Mouse (Mus musculus) CH12.LX (cell line): ENCODE results near the gene Fgfr2. TPM values are rescaled to one million over a fixed set of nuclear protein-coding genes. Genes with fewer than 3 reads are reported as not detected.

Source experiments
- DNase-seq: peaks from one replicate; pipeline ENCODE4 v3.0.0-alpha.2; 2013; ENCODE audit errors: extremely low read depth
- H3K27ac ChIP-seq: 2 replicates; pipeline ENCODE4 v1.5.1; 2012; ENCODE audit warnings: low read depth, mild to moderate bottlenecking, control low read depth, moderate library complexity; ENCODE audit not compliant: insufficient read depth
- H3K27me3 ChIP-seq: replicated peaks from 2 replicates; pipeline ENCODE3; 2012; ENCODE audit warnings: inconsistent platforms
- H3K36me3 ChIP-seq, 2 experiments: replicated peaks in 1 of 2; 2 replicates each; pipeline versions ENCODE3 to v1.6.1; 2012; ENCODE audit warnings: inconsistent platforms in 1 of 2, low read length in 1 of 2, mild to moderate bottlenecking in 1 of 2, mixed read lengths in 1 of 2, moderate library complexity in 1 of 2; ENCODE audit not compliant: control insufficient read depth in 1 of 2, insufficient read depth in 1 of 2
- H3K4me1 ChIP-seq, 2 experiments: 2 replicates each; pipeline ENCODE4 v1.6.1; 2012; ENCODE audit warnings: inconsistent platforms in 1 of 2, moderate library complexity in 1 of 2; ENCODE audit not compliant: insufficient read depth in 2 of 2, control insufficient read depth in 1 of 2
- H3K4me2 ChIP-seq: 2 replicates; pipeline ENCODE4 v1.6.1; 2012; ENCODE audit warnings: low read depth, mild to moderate bottlenecking, control low read depth; ENCODE audit not compliant: poor library complexity, insufficient read depth, severe bottlenecking
- H3K4me3 ChIP-seq, 3 experiments: fragments of 150-350 bp in 1 of 3; sonication (generic) in 1 of 3; replicated peaks in 1 of 3; 2 replicates each; pipeline versions ENCODE3 to v1.5.1; 2011 to 2012; ENCODE audit warnings: low read depth in 2 of 3, low read length in 2 of 3, mild to moderate bottlenecking in 2 of 3, moderate library complexity in 2 of 3, control low read depth in 1 of 3, improper control_type of control experiment in 1 of 3, inconsistent platforms in 1 of 3, mixed read lengths in 1 of 3; ENCODE audit not compliant: poor library complexity in 1 of 3
- H3K79me2 ChIP-seq: replicated peaks from 2 replicates; pipeline ENCODE4 v1.6.1; 2012; ENCODE audit warnings: mild to moderate bottlenecking, moderate library complexity; ENCODE audit not compliant: control insufficient read depth, poor library complexity, insufficient read depth, severe bottlenecking; ENCODE audit errors: extremely low read depth
- H3K9ac ChIP-seq: 2 replicates; pipeline ENCODE4 v1.6.1; 2012; ENCODE audit warnings: low read depth, mild to moderate bottlenecking, control low read depth, moderate library complexity; ENCODE audit not compliant: insufficient read depth
- H3K9me3 ChIP-seq: replicated peaks from 2 replicates; pipeline ENCODE3; 2012; ENCODE audit warnings: low read length, inconsistent platforms, mixed read lengths
- BHLHE40 ChIP-seq: IDR thresholded peaks from 2 replicates; pipeline ENCODE4 v1.6.1; 2011; ENCODE audit warnings: mild to moderate bottlenecking, low read depth, low read length, improper control_type of control experiment
- E2F4 ChIP-seq: IDR thresholded peaks from 2 replicates; pipeline ENCODE4 v1.6.1; 2011; ENCODE audit warnings: low read depth, low read length, improper control_type of control experiment; ENCODE audit not compliant: insufficient replicate concordance
- IRF4 ChIP-seq: IDR thresholded peaks from 2 replicates; pipeline ENCODE4 v1.6.1; 2014; ENCODE audit warnings: low read depth, mild to moderate bottlenecking, inconsistent platforms, low read length, improper control_type of control experiment
- JUN ChIP-seq: IDR thresholded peaks from 2 replicates; pipeline ENCODE4 v1.6.1; 2011; ENCODE audit warnings: low read depth, mild to moderate bottlenecking, low read length, improper control_type of control experiment, moderate library complexity; ENCODE audit not compliant: insufficient read depth
- KAT2A ChIP-seq: IDR thresholded peaks from 2 replicates; pipeline ENCODE4 v1.6.1; 2012; ENCODE audit warnings: low read length, improper control_type of control experiment, inconsistent platforms; ENCODE audit not compliant: insufficient replicate concordance
- MAX ChIP-seq: IDR thresholded peaks from 2 replicates; pipeline ENCODE4 v1.6.1; 2011; ENCODE audit warnings: low read length, improper control_type of control experiment
- MAZ ChIP-seq: IDR thresholded peaks from 2 replicates; pipeline ENCODE4 v1.6.1; 2012; ENCODE audit warnings: low read depth, mild to moderate bottlenecking, inconsistent platforms, low read length, improper control_type of control experiment, moderate library complexity
- MEF2A ChIP-seq: IDR thresholded peaks from 2 replicates; pipeline ENCODE4 v1.6.1; 2014; ENCODE audit warnings: low read depth, mild to moderate bottlenecking, inconsistent platforms, low read length, improper control_type of control experiment, borderline replicate concordance
- MYC ChIP-seq: IDR thresholded peaks from 2 replicates; pipeline ENCODE4 v1.6.1; 2011; ENCODE audit warnings: low read depth, mild to moderate bottlenecking, improper control_type of control experiment, low read length
- NELFE ChIP-seq: IDR thresholded peaks from 2 replicates; pipeline ENCODE4 v1.6.1; 2011; ENCODE audit warnings: low read depth, low read length, improper control_type of control experiment
- PAX5 ChIP-seq: IDR thresholded peaks from 2 replicates; pipeline ENCODE4 v1.6.1; 2012; ENCODE audit warnings: low read length, inconsistent platforms, mixed read lengths
- POLR2A ChIP-seq: IDR thresholded peaks from 2 replicates; pipeline ENCODE4 v1.6.1; 2011; ENCODE audit warnings: low read depth, mild to moderate bottlenecking, improper control_type of control experiment, low read length
- POLR2AphosphoS2 ChIP-seq: IDR thresholded peaks from 2 replicates; pipeline ENCODE4 v1.6.1; 2011; ENCODE audit warnings: low read depth, low read length, improper control_type of control experiment
- RCOR1 ChIP-seq: conservative IDR thresholded peaks from 2 replicates; pipeline ENCODE4 v1.6.1; 2012; ENCODE audit warnings: low read depth, mild to moderate bottlenecking, inconsistent platforms, low read length, improper control_type of control experiment
- SIN3A ChIP-seq: IDR thresholded peaks from 2 replicates; pipeline ENCODE4 v1.6.1; 2012; ENCODE audit warnings: low read length, improper control_type of control experiment, inconsistent platforms
- SMC3 ChIP-seq: IDR thresholded peaks from 2 replicates; pipeline ENCODE4 v1.6.1; 2011; ENCODE audit warnings: low read depth, low read length, improper control_type of control experiment
- TBP ChIP-seq: conservative IDR thresholded peaks from 2 replicates; pipeline ENCODE4 v1.6.1; 2011; ENCODE audit warnings: low read depth, low read length, improper control_type of control experiment
- TCF12 ChIP-seq: IDR thresholded peaks from 2 replicates; pipeline ENCODE4 v1.6.1; 2014; ENCODE audit warnings: low read depth, mild to moderate bottlenecking, inconsistent platforms, low read length, improper control_type of control experiment
- UBTF ChIP-seq: IDR thresholded peaks from 2 replicates; pipeline ENCODE4 v1.6.1; 2012; ENCODE audit warnings: low read depth, mild to moderate bottlenecking, inconsistent platforms, low read length, improper control_type of control experiment, moderate library complexity
- USF2 ChIP-seq: conservative IDR thresholded peaks from 2 replicates; pipeline ENCODE4 v1.6.1; 2011; ENCODE audit warnings: low read depth, low read length, improper control_type of control experiment
- ZC3H11A ChIP-seq: IDR thresholded peaks from 2 replicates; pipeline ENCODE4 v1.6.1; 2012; ENCODE audit warnings: low read depth, mild to moderate bottlenecking, inconsistent platforms, low read length, improper control_type of control experiment
- ZKSCAN1 ChIP-seq: IDR thresholded peaks from 2 replicates; pipeline ENCODE4 v1.6.1; 2012; ENCODE audit warnings: low read depth, inconsistent platforms, low read length, improper control_type of control experiment, borderline replicate concordance
- dilution Hi-C: fragments of 300-500 bp; cut with MboI; formaldehyde crosslinking; loops from 2 replicates; pipeline ENCODE4 v1.14.3; 2020; ENCODE audit warnings: low sequenced_read_pairs; ENCODE audit not compliant: extremely low pct_unique_long_range_greater_than_20kb, extremely low pct_ligation_motif_present
- in situ Hi-C: fragments of 300-500 bp; cut with MboI; formaldehyde crosslinking; loops from 3 replicates; pipeline ENCODE4 v1.14.3; 2019; ENCODE audit warnings: low sequenced_read_pairs, low pct_ligation_motif_present, low pct_unique_long_range_greater_than_20kb, mixed read lengths
- polyA plus RNA-seq: library from polyadenylated mRNA; unstranded; fragments of >175 nt; gene quantifications from 2 replicates; pipeline ENCODE4 v1.2.1, GENCODE M21; 2012; ENCODE audit warnings: low read depth; ENCODE audit not compliant: insufficient read length
- total RNA-seq, 2 experiments: library from RNA; depleted of rRNA; stranded (reverse); fragments of 300-350 nt in 1 of 2; fragments of >200 nt in 1 of 2; gene quantifications; 2 replicates each; pipeline ENCODE4 v1.2.3; 2012 to 2014

The Fgfr2 gene
- total and polyA plus RNA-seq, 3 experiments, result not detected

- Histone ChIP-seq H3K9ac (no peak overlapping the region), H3K27me3 (no peaks in the 10 kb centered on the region), H3K4me2 (no peak overlapping the region), H3K4me3 (no peak overlapping the region), H3K27ac (no peak overlapping the region), H3K9me3 (no peaks in the 10 kb centered on the region)
- DNase-seq, result no peak
- in situ Hi-C loops (no loop called here), dilution Hi-C loops (no loop called here)
- no peak for TF ChIP-seq MAZ
- no peak for TF ChIP-seq SIN3A
- no peak for TF ChIP-seq TCF12
- no peak for TF ChIP-seq E2F4
- no peak for TF ChIP-seq KAT2A
- no peak for TF ChIP-seq ZC3H11A
- no peak for TF ChIP-seq POLR2AphosphoS2
- TF ChIP-seq BHLHE40, result no peak
- TF ChIP-seq NELFE, result no peak
- no peak for TF ChIP-seq UBTF
- TF ChIP-seq USF2, result no peak
- TF ChIP-seq PAX5, result no peak
- TF ChIP-seq JUN, result no peak
- no peak for TF ChIP-seq ZKSCAN1
- no peak for TF ChIP-seq RCOR1
- no peak for TF ChIP-seq MAX
- no peak for TF ChIP-seq SMC3
- no peak for TF ChIP-seq TBP
- TF ChIP-seq IRF4, result no peak
- TF ChIP-seq, all 38 proteins: peak for 0
- no peaks in the 10 kb centered on the region for H3K79me2 ChIP-seq
- H3K36me3 ChIP-seq, result peaks cover 0 to 4% of the 10 kb centered on the region in 2 experiments
- no peaks in the 10 kb centered on the region for H3K4me1 ChIP-seq
These were observed 2687.4 kb downstream of the Fgfr2 start for GRCm38 (mm10) chr7:130435776-130436175.

DNA sequence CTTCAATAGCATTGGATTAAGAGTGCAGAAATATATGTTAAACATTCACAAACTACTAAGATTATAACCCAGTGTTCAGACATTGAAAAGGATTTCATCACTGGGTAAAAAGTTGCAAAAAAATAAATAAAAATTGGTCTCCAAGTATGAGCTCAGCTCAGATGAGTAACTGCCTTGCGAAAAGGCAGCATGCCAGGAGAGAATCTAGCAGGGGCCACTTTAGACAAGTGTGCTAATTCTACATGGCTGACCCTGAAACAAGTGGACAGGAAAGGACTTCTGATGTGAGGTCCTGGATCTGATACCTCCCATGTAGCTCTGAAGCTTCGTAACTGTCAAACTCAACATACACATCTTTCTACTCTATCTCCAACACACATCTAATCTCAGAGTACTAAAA lies 2691.0 kb downstream of the Fgfr2 start:
- dilution Hi-C loops, result no loop called here
- Histone ChIP-seq H3K79me2 (no peaks in the 10 kb centered on the region), H3K4me3 (no peak overlapping the region), H3K36me3 (peaks cover 0 to 2% of the 10 kb centered on the region in 2 experiments), H3K4me1 (no peaks in the 10 kb centered on the region)
- TF ChIP-seq ZKSCAN1 (no peak), IRF4 (no peak), MAX (no peak), TCF12 (no peak), POLR2A (no peak), USF2 (no peak), KAT2A (no peak), MYC (no peak), MEF2A (no peak)
- TF ChIP-seq, all 38 proteins: peak for 0
- no peaks in the 10 kb centered on the region for H3K27me3 ChIP-seq
- no peak for DNase-seq
- H3K9ac ChIP-seq, result no peak overlapping the region
- H3K4me2 ChIP-seq, result no peak overlapping the region
- in situ Hi-C loops, result no loop called here
- no peak overlapping the region for H3K27ac ChIP-seq
- no peaks in the 10 kb centered on the region for H3K9me3 ChIP-seq
